Mouse (Mus musculus): ENCODE measurements around the gene Zfp446.

DNA sequence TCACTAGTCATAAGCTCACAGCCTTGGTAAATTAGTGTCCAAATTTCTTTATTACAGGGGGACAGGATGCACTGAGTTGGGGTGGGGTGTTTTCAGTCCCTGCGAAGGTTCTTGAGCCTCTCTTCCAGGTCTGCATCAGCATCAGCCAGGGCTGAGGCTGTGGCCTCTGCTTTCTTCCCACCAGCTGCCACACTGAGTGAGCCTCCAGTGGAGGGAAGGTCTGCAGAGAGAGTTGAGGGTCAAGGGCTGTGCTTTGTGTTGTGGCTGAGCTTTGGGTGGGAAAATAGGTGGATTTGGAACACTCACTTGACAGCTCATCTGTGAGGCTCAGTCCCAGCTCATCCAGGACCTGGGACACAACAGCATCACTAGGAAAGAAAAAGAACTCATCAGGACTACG lies 54.3 kb downstream of the Zfp446 start:
- TF ChIP-seq CTCF (conservative IDR thresholded peaks at IDR 0.05; ENCODE audit: low read length), result no peak
- TF ChIP-seq NANOG (IDR thresholded peaks at IDR 0.05; ENCODE audit: borderline replicate concordance, low read length), result no peak
- TF ChIP-seq POU5F1 (IDR thresholded peaks at IDR 0.05; ENCODE audit: borderline replicate concordance, low read length), result no peak

All from E14TG2a.4 (cell line).